Mouse (Mus musculus) liver, embryonic 15.5 days (tissue): ENCODE measurements around the gene Rspry1. TPM values are rescaled to one million over a fixed set of nuclear protein-coding genes. Genes with fewer than 3 reads are reported as not detected.

Experiments used
- ATAC-seq: fragments of 200-750 bp; cut with Nextera tagmentation; 2 replicates; pipeline ENCODE4 v1.8.0; 2017; ENCODE audit warnings: moderate number of reproducible peaks, mild to moderate bottlenecking, moderate library complexity; ENCODE audit not compliant: insufficient read depth
- H3K27ac ChIP-seq: fragments of 300-500 bp; sonication (generic); replicated peaks from 2 replicates; pipeline ENCODE4 v1.5.1; 2015; ENCODE audit warnings: mild to moderate bottlenecking, inconsistent platforms
- H3K27me3 ChIP-seq: fragments of 300-500 bp; sonication (generic); 2 replicates; pipeline ENCODE4 v1.6.1; 2015; ENCODE audit warnings: mild to moderate bottlenecking, inconsistent platforms
- H3K36me3 ChIP-seq: fragments of 300-500 bp; sonication (generic); replicated peaks from 2 replicates; pipeline ENCODE4 v1.6.1; 2015; ENCODE audit warnings: moderate library complexity, mild to moderate bottlenecking, inconsistent platforms
- H3K4me1 ChIP-seq: fragments of 300-500 bp; sonication (generic); replicated peaks from 2 replicates; pipeline ENCODE4 v1.6.1; 2015; ENCODE audit warnings: inconsistent platforms
- H3K4me2 ChIP-seq: fragments of 300-500 bp; sonication (generic); 2 replicates; pipeline ENCODE4 v1.6.1; 2015; ENCODE audit warnings: moderate library complexity, mild to moderate bottlenecking, inconsistent platforms
- H3K4me3 ChIP-seq: fragments of 300-500 bp; sonication (generic); replicated peaks from 2 replicates; pipeline ENCODE4 v1.5.1; 2015; ENCODE audit warnings: mild to moderate bottlenecking, inconsistent platforms
- H3K9ac ChIP-seq: fragments of 300-500 bp; sonication (generic); 2 replicates; pipeline ENCODE4 v1.6.1; 2015; ENCODE audit warnings: moderate library complexity, mild to moderate bottlenecking, inconsistent platforms
- H3K9me3 ChIP-seq: fragments of 300-500 bp; sonication (generic); replicated peaks from 2 replicates; pipeline ENCODE4 v1.6.1; 2016; ENCODE audit warnings: inconsistent platforms
- WGBS: fragments of 180-500 bp; shearing (Covaris S2); methylation state at CpG from one replicate; pipeline ENCODE4 v1.1.7; 2015; ENCODE audit warnings: mixed read lengths; ENCODE audit not compliant: insufficient replicate concordance; 5-methylcytosine and 5-hydroxymethylcytosine counted together
- polyA plus RNA-seq: library from polyadenylated mRNA; unstranded; fragments of >200 nt; fragmentation: Nextera tagmentation; extraction: Ambion mirVana; gene quantifications from 2 replicates; pipeline ENCODE4 v1.2.1, GENCODE M21; 2015

Gene Rspry1
- polyA plus RNA-seq, 1 experiment from 2014 or later, result 15.3 TPM

DNA sequence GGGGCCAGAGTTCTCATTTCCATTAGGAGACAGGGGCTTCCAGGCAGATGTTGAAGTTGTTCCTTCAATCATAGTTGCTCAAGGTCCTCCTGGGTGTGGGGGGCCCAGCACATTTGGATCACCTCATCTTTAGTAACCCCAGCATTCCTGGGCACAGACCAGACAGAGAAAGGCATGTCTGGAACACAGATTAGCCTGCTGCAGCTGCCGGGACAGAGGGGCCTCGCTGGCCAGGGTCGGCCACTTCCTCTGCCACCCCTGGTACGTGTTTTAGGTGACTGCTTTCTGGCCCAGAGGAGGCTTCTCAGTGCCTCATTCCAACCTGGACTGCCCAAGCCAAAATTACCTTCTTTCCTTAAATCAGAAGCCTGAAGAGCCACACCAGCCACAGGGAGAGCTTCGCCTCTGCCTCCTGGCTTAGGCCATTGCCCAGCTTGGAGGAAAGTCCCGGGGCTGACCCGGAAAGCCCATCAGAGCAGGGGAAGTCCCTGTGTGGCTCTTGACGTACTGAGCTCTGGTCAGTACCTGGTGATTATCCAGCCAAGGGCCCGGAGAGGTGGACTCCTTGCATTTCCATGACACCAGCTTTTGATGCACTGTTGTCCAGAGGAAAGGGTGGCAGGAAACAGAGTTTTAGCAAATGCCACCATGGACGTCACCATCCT lies 104.0 kb downstream of the Rspry1 start:
- Histone ChIP-seq H3K4me3 (no peak overlapping the region), H3K27ac (no peak overlapping the region), H3K27me3 (peaks cover 39% of the 10 kb centered on the region), H3K4me2 (no peak overlapping the region), H3K9me3 (no peaks in the 10 kb centered on the region), H3K9ac (no peak overlapping the region), H3K36me3 (no peaks in the 10 kb centered on the region), H3K4me1 (peaks cover 43% of the 10 kb centered on the region)
- 58% methylated on average over 10 of the region's 10 CpGs for WGBS
- ATAC-seq, result no peak

DNA sequence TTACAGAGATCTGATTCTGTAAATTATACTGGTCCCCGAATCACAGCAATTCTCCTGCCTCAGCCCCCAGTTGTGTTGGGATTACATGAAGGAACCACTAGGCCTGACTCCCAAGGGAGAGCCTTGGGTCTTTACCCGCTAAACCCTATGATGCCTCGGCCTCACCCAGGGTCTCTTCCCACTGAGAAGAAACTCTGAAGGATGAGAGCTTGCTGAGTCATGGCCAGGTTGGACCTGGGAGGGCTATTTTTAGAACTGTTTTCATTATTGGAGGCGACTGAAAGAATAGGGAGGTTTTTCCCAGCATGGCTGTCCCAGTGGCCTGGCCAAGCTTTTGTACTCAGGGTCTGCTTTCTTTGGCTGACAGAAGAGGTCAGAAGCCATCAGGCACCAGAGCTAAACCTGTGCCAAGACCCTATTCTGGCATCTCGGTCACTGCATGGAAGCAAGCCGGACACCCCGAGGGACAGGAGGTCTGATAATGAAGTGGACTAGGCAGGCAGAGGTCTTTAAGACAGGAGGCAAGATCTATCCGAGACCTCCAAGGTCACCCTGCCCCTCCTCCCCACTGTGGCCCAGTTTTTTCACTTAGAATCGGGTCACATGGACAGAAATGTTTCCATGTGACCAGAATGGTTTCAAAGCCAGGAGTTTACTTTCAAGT lies 105.1 kb downstream of the Rspry1 start:
- no peak overlapping the region for H3K4me3 ChIP-seq
- no peak overlapping the region for H3K27ac ChIP-seq
- H3K9ac ChIP-seq, result no peak overlapping the region
- H3K9me3 ChIP-seq, result no peaks in the 10 kb centered on the region
- no peaks in the 10 kb centered on the region for H3K36me3 ChIP-seq
- peaks cover 43% of the 10 kb centered on the region for H3K4me1 ChIP-seq
- ATAC-seq, result no peak
- no peak overlapping the region for H3K4me2 ChIP-seq
- WGBS, result 64% methylated on average over 9 of the region's 9 CpGs
- peaks cover 49% of the 10 kb centered on the region for H3K27me3 ChIP-seq

Other genes with a start within 250 kb of the Rspry1 start
- 139 and 161 TPM in 2 replicates for gene Herpud1, start 215.5 kb upstream of the Rspry1 start, polyA plus RNA-seq
- 0.35 and 0.62 TPM in 2 replicates for gene Nlrc5, start 167.6 kb upstream of the Rspry1 start, polyA plus RNA-seq
- gene Cpne2, start 68.9 kb upstream of the Rspry1 start, polyA plus RNA-seq, result 2.4 and 2.7 TPM in 2 replicates
- gene Fam192a, start 60 bp downstream of the Rspry1 start, polyA plus RNA-seq, result 24.9 and 27.5 TPM in 2 replicates
- 23.9 and 24.7 TPM in 2 replicates for gene Arl2bp, start 64.7 kb downstream of the Rspry1 start, polyA plus RNA-seq
- gene Pllp, start 94.3 kb downstream of the Rspry1 start, polyA plus RNA-seq, result 0.37 and 0.89 TPM in 2 replicates
- gene Ccl22, start 143.7 kb downstream of the Rspry1 start, polyA plus RNA-seq, result 0.32 and 0.37 TPM in 2 replicates
- 0.33 and 0.54 TPM in 2 replicates for gene Cx3cl1, start 170.1 kb downstream of the Rspry1 start, polyA plus RNA-seq
- not detected in 2 replicates for gene Ccl17, start 208.5 kb downstream of the Rspry1 start, polyA plus RNA-seq
- gene Coq9, start 236.4 kb downstream of the Rspry1 start, polyA plus RNA-seq, result 50.8 and 55.0 TPM in 2 replicates
- 46.6 and 48.2 TPM in 2 replicates for gene Ciapin1, start 236.4 kb downstream of the Rspry1 start, polyA plus RNA-seq